Mouse (Mus musculus): Measurements from ENCODE around the gene Olfr824. TPM values are rescaled to one million over a fixed set of nuclear protein-coding genes. Genes with fewer than 3 reads are reported as not detected.
A peak's percentile ranks its signal among the peaks of the same experiment; 100 is the strongest.
"Not testable (repeated sequence)": the region's sequence is repeated elsewhere in the genome, so short reads cannot be mapped to it uniquely, and the experiment has no call there.

The Olfr824 gene
- under 1 TPM in 1 of 2 experiments, not detected in 1; 0.09 TPM for total RNA-seq (2021)
- long read RNA-seq, experiment 1 = 0 reads
- long read RNA-seq, experiment 2 = 0 reads

DNA sequence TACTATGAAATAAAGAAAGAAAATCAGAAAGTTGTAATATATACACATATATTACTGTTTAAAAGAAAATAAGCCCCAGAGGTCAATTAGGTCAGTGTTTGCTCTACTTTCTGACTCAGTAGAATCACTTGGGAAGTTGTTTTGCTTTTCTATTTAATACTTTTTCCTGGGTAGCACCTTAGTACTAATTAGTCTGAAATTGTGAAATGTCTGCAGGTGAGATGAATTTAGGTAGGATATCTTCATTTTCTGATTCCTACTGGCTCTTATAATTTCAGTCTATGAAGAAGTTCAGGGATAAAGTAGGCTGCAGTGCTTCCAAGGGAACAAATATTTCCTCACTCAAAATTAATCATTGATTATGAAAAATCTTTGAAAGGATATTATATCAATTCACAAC is at the start of gene Olfr824:
Gene Olfr824 (minus strand): TSS at position 101 of the 400 bp plus-strand sequence.
- not testable (repeated sequence) for DNase-seq

DNA sequence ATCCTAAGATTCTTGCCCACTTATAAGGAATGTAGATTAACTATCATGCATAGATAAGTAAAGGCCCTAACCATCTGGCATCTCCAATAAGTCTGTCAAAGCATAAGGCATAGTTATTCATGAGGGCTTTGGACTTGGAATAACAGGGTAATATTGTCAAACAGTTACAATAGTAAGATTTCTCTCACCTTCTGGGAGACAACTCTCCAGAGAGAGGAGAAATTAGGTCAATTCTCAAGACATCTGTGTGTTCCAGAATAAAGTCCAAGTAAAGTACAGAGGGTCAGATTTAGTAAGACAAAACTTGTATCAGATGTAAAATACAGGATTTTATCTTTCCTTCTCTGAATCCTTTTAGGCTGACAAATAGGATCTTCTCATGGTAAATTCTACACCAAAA is 36.9 kb upstream of the Olfr824 start, which contains the start of gene Olfr825:
Gene Olfr825 (minus strand): TSS at position 101 of the 400 bp plus-strand sequence.
- no peak for DNase-seq

DNA sequence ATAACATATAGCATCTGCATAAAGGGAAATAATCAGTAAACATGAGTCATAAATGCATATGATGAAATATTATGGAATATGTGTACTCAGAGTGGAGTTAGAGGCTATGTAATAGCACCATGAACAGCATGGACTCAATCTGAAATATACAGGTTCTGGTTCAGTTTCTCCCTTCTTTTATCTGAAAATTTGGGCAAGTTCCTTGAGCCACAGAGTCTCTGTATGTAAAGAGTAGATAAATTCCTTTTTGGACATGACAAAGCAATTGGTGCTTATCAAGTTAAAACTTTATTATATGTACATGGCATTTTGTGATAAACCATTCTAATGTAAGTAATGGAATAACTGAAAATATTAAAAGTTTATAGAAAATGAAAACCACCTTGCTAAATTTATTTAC is 35.4 kb upstream of the Olfr824 start:
- no peak for DNase-seq

DNA sequence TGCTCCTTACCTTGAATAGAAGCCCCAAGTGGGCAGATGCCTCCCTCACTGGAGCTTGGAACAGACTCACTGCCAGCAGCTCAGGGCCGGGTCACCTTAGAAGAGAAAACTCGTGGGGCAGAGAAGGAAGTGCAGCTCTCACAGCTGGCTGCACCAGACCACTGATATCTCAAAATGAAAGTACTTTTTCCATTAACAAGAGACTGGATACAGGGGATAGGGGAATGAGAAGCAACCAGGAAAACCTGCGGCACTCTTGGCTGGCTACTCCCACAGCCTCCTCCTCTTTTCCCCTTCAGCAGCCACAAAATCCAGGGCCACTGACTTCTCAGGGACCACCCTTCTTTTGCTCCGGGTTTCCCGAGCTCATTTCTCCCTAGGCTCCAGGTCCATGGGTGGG is 14.3 kb upstream of the Olfr824 start:
- DNase-seq = no peak

DNA sequence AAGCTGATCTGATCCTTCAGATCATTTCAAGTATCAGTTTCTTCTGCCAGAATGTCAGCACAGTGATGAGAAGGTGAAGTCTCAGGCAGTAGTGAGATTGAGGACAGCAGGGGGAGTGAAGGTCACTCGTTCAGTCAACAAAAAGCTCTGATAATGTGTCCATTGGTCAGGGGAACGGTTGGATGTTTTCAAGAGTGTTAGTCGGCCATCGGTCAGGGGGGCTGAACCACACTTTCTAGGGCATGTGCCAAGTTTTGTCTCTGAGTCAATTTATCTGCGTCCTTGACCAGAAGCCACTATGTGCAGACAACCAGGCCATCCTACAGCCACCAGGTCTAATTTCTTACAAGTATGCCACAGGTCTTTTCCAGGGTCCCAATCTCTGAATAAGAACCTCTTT is 12.7 kb upstream of the Olfr824 start:
- DNase-seq = peak; percentile 52

DNA sequence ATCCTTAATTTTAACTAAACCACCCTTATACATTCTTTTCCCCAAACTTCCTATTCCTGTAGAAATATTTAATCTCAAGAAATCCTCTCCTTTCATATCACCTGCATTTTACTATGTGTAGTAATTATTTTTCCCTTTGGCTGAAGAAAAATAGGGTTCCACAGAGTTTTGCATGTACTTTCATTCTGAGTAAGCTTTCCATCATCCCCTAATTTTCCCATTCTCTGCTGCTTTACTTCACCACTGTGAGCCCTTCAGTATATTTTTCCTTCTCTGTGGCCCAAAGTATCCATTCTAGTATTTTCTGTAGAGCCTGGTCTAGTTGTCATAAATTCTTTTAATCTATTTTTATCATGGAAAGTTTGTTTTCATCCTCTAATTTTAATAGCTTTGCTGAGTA is 5.0 kb upstream of the Olfr824 start:
- DNase-seq = no peak

DNA sequence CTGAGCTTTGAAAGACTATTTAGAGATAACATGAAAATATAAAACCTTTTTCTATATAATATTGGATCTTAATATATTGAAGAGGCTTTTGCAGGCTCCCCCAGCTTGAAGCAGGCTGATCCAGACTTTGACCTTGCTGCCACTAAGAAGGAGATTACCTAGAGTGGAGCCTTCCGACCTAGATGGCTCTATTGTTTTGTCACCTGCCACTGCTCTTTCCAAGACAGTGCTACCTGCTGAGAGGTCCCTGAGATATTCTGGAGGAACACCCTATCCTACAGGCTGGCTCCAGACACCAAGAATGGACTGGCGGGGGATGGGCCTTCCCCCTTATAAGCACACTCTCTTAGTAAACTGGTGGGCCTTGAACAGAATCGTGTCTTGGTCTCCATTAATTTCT is 13.8 kb downstream of the Olfr824 start:
- DNase-seq = not testable (repeated sequence)

DNA sequence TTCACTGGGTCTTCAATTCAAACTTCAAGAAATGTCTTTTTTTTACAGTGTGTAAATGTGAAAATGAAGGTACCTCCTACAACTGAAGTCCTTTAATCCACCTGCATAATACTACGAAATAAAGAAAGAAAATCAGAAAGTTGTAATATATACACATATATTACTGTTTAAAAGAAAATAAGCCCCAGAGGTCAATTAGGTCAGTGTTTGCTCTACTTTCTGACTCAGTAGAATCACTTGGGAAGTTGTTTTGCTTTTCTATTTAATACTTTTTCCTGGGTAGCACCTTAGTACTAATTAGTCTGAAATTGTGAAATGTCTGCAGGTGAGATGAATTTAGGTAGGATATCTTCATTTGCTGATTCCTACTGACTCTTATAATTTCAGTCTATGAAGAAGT is 14.5 kb downstream of the Olfr824 start, which contains the start of gene Olfr823:
Gene Olfr823 (minus strand): TSS at position 101 of the 400 bp plus-strand sequence.
- not testable (repeated sequence) for DNase-seq

DNA sequence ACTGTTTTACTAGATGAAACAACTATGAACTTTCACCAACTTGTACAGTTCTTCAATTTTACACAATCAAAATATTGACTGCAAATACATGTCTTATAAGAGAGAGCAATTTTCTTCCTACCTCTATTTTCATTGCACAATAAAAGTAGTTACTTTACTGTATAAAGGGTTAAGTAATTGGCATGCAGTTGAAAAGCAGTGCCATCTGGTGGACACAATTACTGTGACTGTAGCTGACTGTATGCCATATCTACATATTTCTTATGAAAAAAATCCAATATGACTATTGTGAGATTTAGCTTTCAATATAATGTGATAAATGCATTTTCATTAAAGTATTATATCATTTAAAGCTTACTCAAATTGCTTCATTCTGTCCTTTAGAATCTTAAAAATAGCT is 33.7 kb downstream of the Olfr824 start:
- no peak for DNase-seq

DNA sequence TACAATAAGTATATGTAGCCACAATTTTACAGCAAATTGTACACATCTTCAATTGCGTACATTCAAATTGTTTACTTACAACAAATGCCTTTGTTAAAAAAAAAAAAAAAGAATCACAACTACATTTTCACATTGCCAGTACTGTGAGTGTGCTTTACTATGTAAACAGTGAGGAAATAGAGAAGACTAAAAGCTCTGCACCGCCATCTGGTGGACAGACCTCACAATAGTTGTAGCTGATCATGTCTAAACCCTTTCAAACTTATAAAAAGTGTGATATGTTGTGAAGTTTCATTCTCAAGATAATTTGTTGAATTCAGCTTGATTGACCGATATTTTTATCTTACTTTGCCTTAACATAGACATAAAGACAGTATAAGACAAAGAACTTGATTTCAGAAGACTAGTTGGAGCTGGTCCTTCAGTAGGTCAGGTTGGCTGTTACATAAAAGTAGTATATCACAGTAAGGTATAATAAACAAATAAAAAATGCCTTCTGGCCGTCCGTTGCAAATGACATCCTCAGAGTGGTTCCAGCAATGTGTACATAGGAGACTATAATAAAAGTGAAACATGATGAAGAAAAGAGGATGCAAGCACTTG is 36.9 kb downstream of the Olfr824 start:
- peak; percentile 72 for DNase-seq

Other genes starting within 250 kb of the Olfr824 start
- not detected for gene Olfr815, start 224.1 kb downstream of the Olfr824 start, total RNA-seq (2021)
- gene Olfr816, start 214.4 kb downstream of the Olfr824 start, total RNA-seq (2021) = not detected
- not detected for gene Olfr818, start 180.9 kb downstream of the Olfr824 start, total RNA-seq (2021)
- not detected for gene Olfr819, start 162.7 kb downstream of the Olfr824 start, total RNA-seq (2021)
- not detected for gene Olfr247, start 153.9 kb downstream of the Olfr824 start, total RNA-seq (2021)
- not detected for gene Gm10310, start 144.9 kb downstream of the Olfr824 start, total RNA-seq (2021)
- gene Olfr820, start 117.4 kb downstream of the Olfr824 start, total RNA-seq (2021) = not detected
- gene Olfr821, start 99.7 kb downstream of the Olfr824 start, total RNA-seq (2021) = not detected
- not detected for gene Olfr822, start 58.8 kb downstream of the Olfr824 start, total RNA-seq (2021)
- gene Olfr823, start 14.6 kb downstream of the Olfr824 start, total RNA-seq (2021) = not detected
- gene Olfr825, start 36.8 kb upstream of the Olfr824 start, total RNA-seq (2021) = not detected
- not detected for gene Olfr826, start 54.2 kb upstream of the Olfr824 start, total RNA-seq (2021)
- not detected for gene Olfr827, start 84.4 kb upstream of the Olfr824 start, total RNA-seq (2021)
- gene Neurod4, start 150.2 kb upstream of the Olfr824 start, total RNA-seq (2021) = under 1 TPM; 0.18 to 0.21 TPM
- 1 to 10 TPM in 1 of 2 experiments, under 1 TPM in 1; 0.87 to 2.0 TPM for gene Tespa1, start 192.9 kb upstream of the Olfr824 start, total RNA-seq (2021)

All from adrenal gland, postnatal 10 days (tissue).